Mouse (Mus musculus): ENCODE measurements around the gene Pptc7. TPM values are rescaled to one million over a fixed set of nuclear protein-coding genes. Genes with fewer than 3 reads are reported as not detected.

Pptc7 gene
- polyA plus RNA-seq, 1 experiment from 2014 or later, result 8.6 TPM

GRCm38 (mm10) chr5:122303937-122304336 lies 19.8 kb downstream of the Pptc7 start:
- no peaks in the 10 kb centered on the region for H3K9me3 ChIP-seq (ENCODE audit: control insufficient read depth, low read length)
- H3K4me1 ChIP-seq (replicated peaks; ENCODE audit: control insufficient read depth, insufficient read depth, low read length), result peaks cover 17% of the 10 kb centered on the region
- H3K9ac ChIP-seq (ENCODE audit: low read length), result no peak overlapping the region
- no peak for ATAC-seq (ENCODE audit: low read depth)
- WGBS, result 71% methylated on average over 7 of the region's 7 CpGs
- no peaks in the 10 kb centered on the region for H3K36me3 ChIP-seq (ENCODE audit: control insufficient read depth, insufficient read depth, low read length)
- H3K27me3 ChIP-seq (ENCODE audit: control insufficient read depth, insufficient read depth, low read depth, low read length), result no peaks in the 10 kb centered on the region
- H3K27ac ChIP-seq (ENCODE audit: low read length), result no peak overlapping the region
- no peak overlapping the region for H3K4me2 ChIP-seq (ENCODE audit: low read depth, low read length)
- no peak overlapping the region for H3K4me3 ChIP-seq (ENCODE audit: low read length)

DNA sequence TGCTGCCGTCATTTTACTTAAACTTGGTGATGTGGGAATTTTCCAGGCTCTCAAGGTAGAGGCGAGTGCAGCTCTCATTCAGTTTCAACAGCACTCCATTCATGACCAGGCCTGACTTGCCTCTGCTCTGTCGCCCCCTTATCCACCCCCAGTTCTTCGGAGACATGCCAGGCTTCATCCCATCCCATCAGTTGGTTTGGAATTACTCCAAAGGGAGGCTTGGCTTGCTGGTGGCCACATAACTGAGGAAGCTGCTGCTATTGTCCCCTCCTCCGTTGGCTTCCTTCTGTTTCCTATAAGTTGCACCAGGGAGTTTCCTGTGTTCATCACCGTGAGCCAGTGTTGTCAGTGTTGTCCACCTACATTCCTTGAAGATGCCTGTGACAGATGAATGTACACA lies 20.4 kb downstream of the Pptc7 start:
- Histone ChIP-seq H3K27me3 (ENCODE audit: control insufficient read depth, insufficient read depth, low read depth, low read length) (no peaks in the 10 kb centered on the region), H3K36me3 (ENCODE audit: control insufficient read depth, insufficient read depth, low read length) (no peaks in the 10 kb centered on the region), H3K4me2 (ENCODE audit: low read depth, low read length) (no peak overlapping the region), H3K4me1 (replicated peaks; ENCODE audit: control insufficient read depth, insufficient read depth, low read length) (peaks cover 17% of the 10 kb centered on the region), H3K27ac (ENCODE audit: low read length) (no peak overlapping the region), H3K9me3 (ENCODE audit: control insufficient read depth, low read length) (no peaks in the 10 kb centered on the region), H3K4me3 (ENCODE audit: low read length) (no peak overlapping the region), H3K9ac (ENCODE audit: low read length) (no peak overlapping the region)
- peak; percentile 57; the same call in 1 of the 2 replicates for ATAC-seq (ENCODE audit: low read depth)
- WGBS, result 60% methylated on average over 6 of the region's 6 CpGs

GRCm38 (mm10) chr5:122305472-122305871 lies 21.3 kb downstream of the Pptc7 start:
- H3K4me2 ChIP-seq (ENCODE audit: low read depth, low read length), result no peak overlapping the region
- 91% methylated on average over 7 of the region's 7 CpGs for WGBS
- no peak for ATAC-seq (ENCODE audit: low read depth)
- peaks cover 17% of the 10 kb centered on the region for H3K4me1 ChIP-seq (replicated peaks; ENCODE audit: control insufficient read depth, insufficient read depth, low read length)
- H3K36me3 ChIP-seq (ENCODE audit: control insufficient read depth, insufficient read depth, low read length), result no peaks in the 10 kb centered on the region
- H3K4me3 ChIP-seq (ENCODE audit: low read length), result no peak overlapping the region
- H3K27me3 ChIP-seq (ENCODE audit: control insufficient read depth, insufficient read depth, low read depth, low read length), result no peaks in the 10 kb centered on the region
- no peak overlapping the region for H3K9ac ChIP-seq (ENCODE audit: low read length)
- H3K27ac ChIP-seq (ENCODE audit: low read length), result no peak overlapping the region
- H3K9me3 ChIP-seq (ENCODE audit: control insufficient read depth, low read length), result no peaks in the 10 kb centered on the region

DNA sequence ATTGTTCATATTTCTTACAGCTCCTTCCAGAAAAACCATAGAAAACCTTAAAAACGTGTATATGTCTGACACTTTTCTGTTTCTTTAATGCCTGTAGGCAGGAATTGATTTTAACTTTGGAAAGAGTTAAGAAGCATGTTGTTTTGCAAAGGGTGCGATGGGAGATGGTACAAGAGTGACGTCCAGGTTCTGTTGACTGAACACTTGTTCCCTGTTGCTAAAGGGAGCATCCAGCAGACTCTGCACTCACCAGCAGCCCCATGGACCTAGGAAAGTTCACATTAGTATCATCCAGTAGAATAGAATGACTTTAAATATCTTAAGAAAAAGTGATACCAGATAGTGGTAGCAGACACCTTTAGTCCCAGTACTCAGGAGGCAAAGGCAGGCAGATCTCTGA lies 22.4 kb downstream of the Pptc7 start:
- Histone ChIP-seq H3K27ac (ENCODE audit: low read length) (no peak overlapping the region), H3K36me3 (ENCODE audit: control insufficient read depth, insufficient read depth, low read length) (no peaks in the 10 kb centered on the region), H3K4me1 (replicated peaks; ENCODE audit: control insufficient read depth, insufficient read depth, low read length) (peaks cover 17% of the 10 kb centered on the region), H3K4me3 (ENCODE audit: low read length) (no peak overlapping the region), H3K4me2 (ENCODE audit: low read depth, low read length) (no peak overlapping the region), H3K27me3 (ENCODE audit: control insufficient read depth, insufficient read depth, low read depth, low read length) (no peaks in the 10 kb centered on the region), H3K9me3 (ENCODE audit: control insufficient read depth, low read length) (no peaks in the 10 kb centered on the region), H3K9ac (ENCODE audit: low read length) (no peak overlapping the region)
- 86% methylated on average over 3 of the region's 3 CpGs for WGBS
- ATAC-seq (ENCODE audit: low read depth), result no peak

DNA sequence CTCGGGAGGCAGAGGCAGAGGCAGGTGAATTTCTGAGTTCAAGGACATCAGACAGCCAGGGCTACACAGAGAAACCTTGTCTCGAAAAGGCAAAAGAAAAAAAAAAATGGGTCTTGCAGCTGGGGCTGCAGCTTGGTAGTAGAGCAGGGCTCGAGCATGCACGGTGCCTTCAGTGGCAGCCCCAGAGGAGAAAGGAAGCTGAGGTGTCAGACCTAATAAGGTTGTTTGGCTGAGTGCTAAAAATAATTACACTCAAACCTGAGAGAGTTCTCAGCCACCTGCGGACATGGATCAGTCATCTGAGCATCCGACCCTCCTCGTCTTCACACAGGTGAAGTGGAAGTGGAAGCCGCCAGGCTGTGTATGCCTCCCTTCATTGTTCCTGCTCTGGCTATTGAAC lies 26.5 kb downstream of the Pptc7 start:
- Histone ChIP-seq H3K27me3 (ENCODE audit: control insufficient read depth, insufficient read depth, low read depth, low read length) (no peaks in the 10 kb centered on the region), H3K9ac (ENCODE audit: low read length) (no peak overlapping the region), H3K4me3 (ENCODE audit: low read length) (no peak overlapping the region), H3K9me3 (ENCODE audit: control insufficient read depth, low read length) (no peaks in the 10 kb centered on the region), H3K36me3 (ENCODE audit: control insufficient read depth, insufficient read depth, low read length) (0 out of 2 replicates have a peak, but pooled peaks cover 3% of the 10 kb centered on the region), H3K4me1 (replicated peaks; ENCODE audit: control insufficient read depth, insufficient read depth, low read length) (peaks cover 13% of the 10 kb centered on the region), H3K27ac (ENCODE audit: low read length) (no peak overlapping the region), H3K4me2 (ENCODE audit: low read depth, low read length) (no peak overlapping the region)
- WGBS, result 80% methylated on average over 8 of the region's 8 CpGs
- no peak for ATAC-seq (ENCODE audit: low read depth)

DNA sequence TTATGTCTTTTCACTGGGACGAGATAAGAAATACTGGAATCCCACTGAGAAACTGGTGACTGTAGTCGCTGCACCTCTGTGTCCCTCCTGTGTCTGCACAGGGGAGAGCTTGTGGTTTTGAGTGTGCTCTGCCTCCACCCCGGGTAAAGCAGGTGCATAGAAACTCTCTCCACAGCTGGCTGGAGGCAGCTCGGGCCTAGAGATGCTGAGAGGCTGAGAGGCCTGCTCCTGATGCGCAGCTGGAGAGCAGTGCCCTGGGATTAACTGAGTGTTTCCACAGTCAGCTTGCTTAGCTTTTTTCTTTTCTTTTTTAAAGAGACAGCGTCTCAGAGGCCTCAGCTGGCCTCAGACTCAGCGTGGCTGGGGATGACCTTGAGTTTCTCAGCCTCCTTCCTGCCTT lies 27.5 kb downstream of the Pptc7 start:
- Histone ChIP-seq H3K4me1 (replicated peaks; ENCODE audit: control insufficient read depth, insufficient read depth, low read length) (peaks cover 14% of the 10 kb centered on the region), H3K4me3 (ENCODE audit: low read length) (no peak overlapping the region), H3K27ac (ENCODE audit: low read length) (no peak overlapping the region), H3K9ac (ENCODE audit: low read length) (no peak overlapping the region), H3K36me3 (ENCODE audit: control insufficient read depth, insufficient read depth, low read length) (0 out of 2 replicates have a peak, but pooled peaks cover 3% of the 10 kb centered on the region), H3K9me3 (ENCODE audit: control insufficient read depth, low read length) (no peaks in the 10 kb centered on the region), H3K27me3 (ENCODE audit: control insufficient read depth, insufficient read depth, low read depth, low read length) (no peaks in the 10 kb centered on the region), H3K4me2 (ENCODE audit: low read depth, low read length) (no peak overlapping the region)
- no peak for ATAC-seq (ENCODE audit: low read depth)
- 57% methylated on average over 7 of the region's 7 CpGs for WGBS

DNA sequence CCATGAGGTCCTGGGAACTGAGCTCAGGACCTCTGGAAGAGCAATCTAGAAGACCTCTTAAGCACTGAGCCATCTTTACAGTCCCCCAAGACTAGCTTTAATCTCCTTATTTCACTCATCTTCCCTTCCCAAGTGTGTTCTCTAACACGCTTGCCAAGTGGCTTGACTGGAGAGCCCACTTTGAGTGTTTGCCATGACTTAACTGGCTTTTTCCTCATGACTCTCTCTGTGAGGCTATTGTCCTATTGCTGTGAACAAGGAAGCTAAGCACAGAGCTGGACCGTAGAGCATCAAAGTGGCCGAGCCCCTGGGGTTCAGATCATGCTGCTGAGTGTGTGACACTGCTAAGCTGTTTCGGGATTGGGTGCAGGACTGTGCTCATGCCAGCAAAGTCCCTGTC lies 28.2 kb downstream of the Pptc7 start:
- Histone ChIP-seq H3K4me1 (replicated peaks; ENCODE audit: control insufficient read depth, insufficient read depth, low read length) (peaks cover 14% of the 10 kb centered on the region), H3K9ac (ENCODE audit: low read length) (no peak overlapping the region), H3K27ac (ENCODE audit: low read length) (no peak overlapping the region), H3K4me2 (ENCODE audit: low read depth, low read length) (no peak overlapping the region), H3K27me3 (ENCODE audit: control insufficient read depth, insufficient read depth, low read depth, low read length) (no peaks in the 10 kb centered on the region), H3K36me3 (ENCODE audit: control insufficient read depth, insufficient read depth, low read length) (0 out of 2 replicates have a peak, but pooled peaks cover 3% of the 10 kb centered on the region), H3K4me3 (ENCODE audit: low read length) (no peak overlapping the region), H3K9me3 (ENCODE audit: control insufficient read depth, low read length) (no peaks in the 10 kb centered on the region)
- ATAC-seq (ENCODE audit: low read depth), result no peak
- WGBS, result 67% methylated on average over 4 of the region's 4 CpGs

DNA sequence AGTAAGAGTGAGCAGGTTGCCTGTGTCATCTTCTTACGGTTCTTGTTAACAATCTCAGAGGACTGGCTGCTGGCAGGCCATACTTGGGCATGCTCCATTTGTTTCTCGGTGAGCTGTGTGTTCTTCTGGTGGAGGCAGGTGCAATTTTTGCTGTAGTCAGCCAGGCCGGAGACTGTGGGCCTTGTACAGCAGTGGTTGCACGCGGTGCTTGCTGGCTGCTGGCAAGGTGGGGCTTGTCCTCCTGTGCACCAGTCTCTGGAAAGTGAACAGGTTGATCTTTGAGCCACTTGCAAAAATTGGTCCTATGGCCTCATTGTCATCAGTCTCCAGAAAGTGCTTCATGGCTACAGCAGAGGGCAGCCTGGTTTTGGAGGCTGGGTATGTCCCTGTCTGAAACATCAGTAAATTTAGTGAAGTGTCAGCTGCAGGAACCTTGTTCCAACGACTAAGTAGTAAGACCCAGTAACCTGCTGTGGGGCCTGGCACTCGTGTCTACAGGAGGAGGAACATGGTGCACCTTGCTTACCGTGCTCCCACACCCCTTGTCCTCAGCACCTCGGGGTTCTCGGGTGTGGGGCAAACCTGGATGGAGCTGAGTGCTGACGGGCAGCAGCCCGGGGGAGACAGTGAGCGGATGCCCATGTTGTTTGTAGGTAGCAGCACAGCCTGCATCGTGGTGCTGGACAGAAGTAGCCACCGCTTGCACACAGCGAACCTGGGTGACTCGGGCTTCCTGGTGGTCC lies 28.9 kb downstream of the Pptc7 start:
- H3K27ac ChIP-seq (ENCODE audit: low read length), result no peak overlapping the region
- H3K27me3 ChIP-seq (ENCODE audit: control insufficient read depth, insufficient read depth, low read depth, low read length), result no peaks in the 10 kb centered on the region
- no peaks in the 10 kb centered on the region for H3K9me3 ChIP-seq (ENCODE audit: control insufficient read depth, low read length)
- no peak for ATAC-seq (ENCODE audit: low read depth)
- WGBS, result 87% methylated on average over 17 of the region's 17 CpGs
- H3K36me3 ChIP-seq (ENCODE audit: control insufficient read depth, insufficient read depth, low read length), result 0 out of 2 replicates have a peak, but pooled peaks cover 3% of the 10 kb centered on the region
- H3K9ac ChIP-seq (ENCODE audit: low read length), result no peak overlapping the region
- no peak overlapping the region for H3K4me2 ChIP-seq (ENCODE audit: low read depth, low read length)
- no peak overlapping the region for H3K4me3 ChIP-seq (ENCODE audit: low read length)
- peaks cover 14% of the 10 kb centered on the region for H3K4me1 ChIP-seq (replicated peaks; ENCODE audit: control insufficient read depth, insufficient read depth, low read length)

DNA sequence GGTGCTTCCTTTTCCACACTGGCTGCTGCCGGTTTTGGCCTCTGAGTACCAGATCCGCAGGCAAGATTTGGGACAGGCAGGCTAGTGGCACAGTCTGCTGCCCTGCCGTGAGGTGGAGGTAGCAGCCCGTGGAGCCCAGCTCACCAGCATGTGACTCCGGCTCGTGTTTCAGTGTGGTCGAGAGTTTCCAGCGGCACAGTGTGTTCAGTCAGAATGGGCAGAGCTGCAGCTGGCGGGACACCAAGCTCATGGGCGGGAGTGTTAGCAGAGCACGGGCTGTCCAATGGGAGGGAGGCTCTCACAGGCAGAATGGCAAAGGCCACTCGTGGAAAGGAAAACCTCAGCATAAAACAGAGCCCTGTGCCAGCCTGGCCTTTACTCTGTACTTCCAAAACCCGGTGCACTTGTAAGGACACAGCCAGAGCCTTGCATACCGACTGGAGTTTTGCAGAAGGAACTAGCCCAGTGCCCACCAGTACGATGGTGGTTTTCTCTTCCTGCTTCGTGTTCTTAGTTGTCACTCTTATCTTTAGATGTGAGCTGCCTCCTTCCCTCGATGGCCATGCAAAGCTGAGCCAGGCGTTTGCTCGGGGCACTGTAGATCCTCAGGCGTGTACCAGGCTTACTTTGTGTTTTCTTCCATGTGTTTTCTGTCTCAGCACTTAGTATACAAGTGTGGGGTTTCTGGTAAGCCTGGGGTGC lies 31.0 kb downstream of the Pptc7 start:
- 38% methylated on average over 20 of the region's 20 CpGs for WGBS
- Histone ChIP-seq H3K27me3 (ENCODE audit: control insufficient read depth, insufficient read depth, low read depth, low read length) (no peaks in the 10 kb centered on the region), H3K27ac (ENCODE audit: low read length) (peak overlapping the region; percentile 55), H3K9ac (ENCODE audit: low read length) (no peak overlapping the region), H3K4me1 (replicated peaks; ENCODE audit: control insufficient read depth, insufficient read depth, low read length) (peaks cover 22% of the 10 kb centered on the region), H3K9me3 (ENCODE audit: control insufficient read depth, low read length) (no peaks in the 10 kb centered on the region), H3K36me3 (ENCODE audit: control insufficient read depth, insufficient read depth, low read length) (peaks cover 7% of the 10 kb centered on the region; the same call in 1 of the 2 replicates), H3K4me3 (ENCODE audit: low read length) (no peak overlapping the region), H3K4me2 (ENCODE audit: low read depth, low read length) (peak overlapping the region; percentile 9)
- ATAC-seq (ENCODE audit: low read depth), result peak; percentile 94
